Mouse (Mus musculus) cerebellum, postnatal 25 days (tissue): ENCODE results near the gene Pqlc2.

Experiments used
- DNase-seq, 2 experiments: peaks; one replicate each; pipeline ENCODE4 v3.0.0; 2021; ENCODE audit warnings: mixed read lengths in 2 of 2

The Pqlc2 gene

DNA sequence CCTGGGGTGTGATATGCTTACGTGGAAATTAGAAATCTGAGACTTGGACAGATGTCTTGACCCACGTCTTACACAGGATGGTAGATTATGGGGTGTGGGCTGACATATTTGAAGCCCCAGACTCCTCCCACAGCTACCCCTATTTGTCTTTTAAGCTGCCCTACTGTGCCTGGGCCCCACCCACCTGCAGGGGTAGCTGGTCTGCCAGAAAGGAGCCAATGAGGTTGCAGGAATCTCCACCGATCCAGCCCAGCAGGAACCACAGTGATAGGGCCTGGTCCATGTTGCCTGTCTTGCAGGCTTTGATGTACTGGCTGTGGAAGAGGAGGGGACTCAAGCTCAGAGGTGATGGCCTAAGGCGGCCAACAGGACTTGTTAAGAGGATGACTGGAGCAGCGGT is 8.3 kb downstream of the Pqlc2 start:
- no peak for DNase-seq

GRCm38 (mm10) chr4:139301780-139302179 is 8.7 kb downstream of the Pqlc2 start:
- DNase-seq: peak in 1 of 2 experiments; percentile 21

- DNase-seq: peak in 1 of 2 experiments; percentile 37
These were observed 11.7 kb downstream of the Pqlc2 start for GRCm38 (mm10) chr4:139298671-139299366.

- DNase-seq: peak; percentile 97 to 98
These were observed 12.9 kb downstream of the Pqlc2 start for GRCm38 (mm10) chr4:139297566-139297965.

- no peak for DNase-seq
These were observed 18.5 kb downstream of the Pqlc2 start for GRCm38 (mm10) chr4:139292038-139292437.

GRCm38 (mm10) chr4:139291099-139291498 is 19.4 kb downstream of the Pqlc2 start:
- DNase-seq: no peak

- peak; percentile 80 to 85 for DNase-seq
These were observed 21.5 kb downstream of the Pqlc2 start for GRCm38 (mm10) chr4:139289017-139289416.

GRCm38 (mm10) chr4:139287122-139287863 is 23.2 kb downstream of the Pqlc2 start:
- peak; percentile 89 to 92 for DNase-seq

GRCm38 (mm10) chr4:139286234-139286633 is 24.3 kb downstream of the Pqlc2 start:
- DNase-seq: peak; percentile 56 to 61

DNA sequence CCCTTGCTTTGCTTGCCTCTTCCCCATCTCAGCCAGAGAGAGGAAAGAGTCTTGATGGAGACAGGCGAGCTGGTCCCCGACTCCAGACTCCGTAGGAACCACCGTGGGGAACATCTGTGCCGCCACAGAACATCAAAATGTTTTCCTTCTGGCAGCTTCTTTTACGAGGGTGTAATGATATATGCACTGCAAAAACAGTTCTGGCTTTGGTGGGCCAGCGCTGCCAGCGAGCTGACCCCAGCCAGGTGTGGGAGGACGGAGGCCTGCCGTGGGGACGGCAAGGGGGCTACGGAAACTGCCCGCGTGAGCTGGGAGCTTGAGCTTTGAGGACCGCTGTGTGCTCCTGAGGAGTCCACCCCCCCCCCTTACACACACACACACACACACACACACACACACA is 25.6 kb downstream of the Pqlc2 start:
- DNase-seq: no peak

GRCm38 (mm10) chr4:139282955-139283417 is 27.5 kb downstream of the Pqlc2 start:
- peak; percentile 83 to 87 for DNase-seq

DNA sequence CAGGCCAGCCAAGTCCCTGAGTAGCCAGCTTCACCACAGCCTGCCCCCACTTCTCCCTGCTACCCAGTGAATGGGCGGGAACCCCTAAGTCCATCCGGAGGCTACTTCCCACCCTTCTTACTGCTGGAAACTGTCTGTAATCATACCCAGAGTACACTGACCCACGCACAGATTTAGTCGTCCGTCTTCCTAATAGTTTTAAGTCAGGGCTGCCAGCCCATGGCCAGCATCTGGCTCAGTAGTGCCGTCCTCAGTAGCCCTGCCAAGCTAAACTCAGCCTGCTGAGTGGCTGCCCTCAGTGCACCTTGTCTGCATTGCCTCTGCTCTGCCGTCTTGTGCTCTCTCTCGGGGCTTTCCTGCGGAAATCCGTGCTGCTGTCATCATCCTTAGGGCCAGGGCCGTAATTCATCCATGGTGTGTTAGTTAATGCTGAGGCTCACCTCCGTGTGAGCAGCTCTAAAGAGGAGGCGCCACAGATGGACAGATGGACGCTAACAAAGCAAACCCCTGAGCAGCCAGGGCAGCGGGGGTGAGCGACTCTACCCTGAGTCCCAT is 28.6 kb downstream of the Pqlc2 start:
- no peak for DNase-seq

- DNase-seq: no peak
These were observed 30.0 kb downstream of the Pqlc2 start for GRCm38 (mm10) chr4:139280530-139280929.

- DNase-seq: peak in 1 of 2 experiments; percentile 41
These were observed 34.1 kb downstream of the Pqlc2 start for GRCm38 (mm10) chr4:139276411-139276810.

DNA sequence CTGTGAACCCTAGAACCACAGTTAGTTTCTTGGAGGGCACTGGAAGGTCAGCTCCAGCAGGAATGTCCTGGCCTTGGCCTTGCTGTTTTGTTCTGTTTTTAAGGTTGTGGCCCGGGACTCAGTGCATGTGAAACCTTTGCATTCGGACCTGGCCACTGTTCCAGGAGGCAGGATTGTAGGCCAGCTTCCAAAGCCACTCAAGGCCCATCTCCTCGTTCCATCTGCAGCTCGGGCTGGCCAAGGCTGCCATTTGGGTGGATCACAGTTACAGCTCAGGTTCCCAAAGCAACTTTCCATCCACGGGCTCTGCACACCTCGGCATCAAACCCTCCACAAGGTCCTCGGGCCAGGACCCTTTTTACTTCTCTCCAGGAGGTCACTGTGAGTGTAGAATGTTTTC is 35.9 kb downstream of the Pqlc2 start:
- DNase-seq: peak; percentile 77 to 83

DNA sequence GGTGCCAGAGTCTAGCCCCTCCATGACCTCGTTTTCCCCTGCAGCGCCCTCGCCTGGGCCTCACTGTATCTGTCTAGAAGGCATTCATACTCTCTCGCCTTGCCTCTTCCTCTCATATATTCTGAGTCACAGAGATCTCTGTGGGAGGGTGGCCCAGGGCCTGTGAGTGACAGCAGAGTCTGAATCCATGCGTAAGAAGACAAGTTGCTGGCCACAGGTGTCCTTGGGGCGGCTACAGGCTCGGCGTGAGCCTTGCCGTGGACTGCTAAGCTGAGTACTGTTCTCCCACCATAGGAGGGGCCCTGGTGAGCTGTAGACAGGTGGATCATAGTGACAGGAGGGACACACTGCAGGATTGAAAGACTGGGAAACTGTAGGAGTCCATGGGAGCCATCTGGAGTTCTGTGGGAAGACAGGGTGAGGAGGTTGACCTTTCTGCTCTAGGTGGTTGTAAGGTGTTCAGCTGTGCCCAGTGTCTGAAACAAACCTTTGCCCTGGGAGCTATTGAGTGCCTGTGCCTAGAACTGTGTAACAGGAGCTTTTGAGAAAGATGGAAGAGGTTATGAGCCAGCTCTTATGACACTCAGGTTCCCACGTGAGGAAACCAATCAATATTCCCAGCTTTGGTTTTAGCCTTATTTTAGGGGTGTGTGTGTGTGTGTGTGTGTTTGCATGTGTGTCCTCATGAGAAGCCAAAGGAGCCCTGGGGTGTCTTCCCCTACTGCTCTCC is 37.4 kb downstream of the Pqlc2 start:
- peak; percentile 52 to 61 for DNase-seq

GRCm38 (mm10) chr4:139271562-139271961 is 38.9 kb downstream of the Pqlc2 start:
- DNase-seq: no peak

- DNase-seq: peak; percentile 75 to 78
These were observed 40.3 kb downstream of the Pqlc2 start for GRCm38 (mm10) chr4:139270168-139270567.

- peak; percentile 44 to 65 for DNase-seq
These were observed 42.3 kb downstream of the Pqlc2 start for GRCm38 (mm10) chr4:139268242-139268641.

- DNase-seq: no peak
These were observed 43.2 kb downstream of the Pqlc2 start for GRCm38 (mm10) chr4:139267335-139267734.

DNA sequence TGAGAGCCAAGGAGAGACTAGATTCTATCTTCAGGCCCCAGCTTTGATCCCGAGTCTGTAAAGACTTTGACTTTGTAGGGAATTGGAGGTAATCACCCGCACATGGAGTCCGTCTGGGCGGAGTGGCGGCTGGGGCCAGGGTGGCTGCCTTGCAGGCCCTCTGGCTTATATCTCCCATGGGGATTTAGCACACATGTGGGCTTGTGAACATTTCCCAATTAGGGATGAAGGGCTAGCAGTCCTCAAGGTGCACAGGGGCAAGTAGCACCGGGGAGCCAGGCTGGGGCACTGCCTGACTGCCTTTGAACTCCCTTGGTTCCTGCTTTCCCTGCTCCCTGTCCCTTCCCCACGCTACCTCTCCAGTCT is 44.0 kb downstream of the Pqlc2 start:
- no peak for DNase-seq

DNA sequence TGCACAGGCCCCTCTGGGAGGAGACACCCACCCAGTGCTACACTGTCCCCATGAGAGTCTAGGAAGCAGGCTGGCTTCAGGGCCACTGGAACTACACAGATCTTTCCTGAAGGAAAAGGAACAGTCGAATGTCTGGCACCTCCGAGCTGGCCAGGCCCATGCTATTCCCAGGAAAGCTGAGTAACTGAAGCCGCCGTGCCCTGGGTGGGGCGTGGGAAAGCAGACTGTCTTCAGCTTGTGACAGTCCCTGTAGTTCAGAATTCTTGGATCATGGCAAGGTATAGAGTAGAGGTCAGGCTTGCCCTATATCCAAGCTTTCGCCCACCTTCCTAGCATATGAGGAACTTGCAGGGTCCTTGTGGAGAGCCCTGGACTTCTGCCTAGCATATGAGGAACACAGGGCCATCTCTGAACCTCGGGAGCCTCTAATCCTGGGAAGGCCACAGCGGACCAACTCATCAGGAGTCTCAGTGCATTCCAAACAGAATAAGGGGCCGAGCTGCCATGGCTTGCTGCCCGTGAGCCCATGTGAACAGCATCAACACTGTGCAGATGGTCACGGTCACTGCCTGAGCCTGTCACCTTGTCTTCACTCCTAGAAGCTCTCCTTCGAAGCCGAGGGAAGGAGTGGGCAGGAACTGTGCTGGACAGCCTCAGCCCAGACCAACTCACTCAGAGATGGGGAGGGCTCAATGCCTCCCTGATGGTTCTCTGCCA is 44.6 kb downstream of the Pqlc2 start:
- DNase-seq: peak; percentile 68 to 79
